Mouse (Mus musculus) liver, postnatal 0 days (tissue): ENCODE measurements around the gene Fcgr4.

Experiments
- CTCF ChIP-seq: sonication (generic); IDR thresholded peaks from 2 replicates; pipeline ENCODE4 v1.5.1; 2016; ENCODE audit warnings: antibody characterized with exemption, low read depth
- EP300 ChIP-seq: IDR thresholded peaks from 2 replicates; pipeline ENCODE4 v1.6.1; 2016; ENCODE audit warnings: antibody characterized with exemption, low read depth, mild to moderate bottlenecking

DNA sequence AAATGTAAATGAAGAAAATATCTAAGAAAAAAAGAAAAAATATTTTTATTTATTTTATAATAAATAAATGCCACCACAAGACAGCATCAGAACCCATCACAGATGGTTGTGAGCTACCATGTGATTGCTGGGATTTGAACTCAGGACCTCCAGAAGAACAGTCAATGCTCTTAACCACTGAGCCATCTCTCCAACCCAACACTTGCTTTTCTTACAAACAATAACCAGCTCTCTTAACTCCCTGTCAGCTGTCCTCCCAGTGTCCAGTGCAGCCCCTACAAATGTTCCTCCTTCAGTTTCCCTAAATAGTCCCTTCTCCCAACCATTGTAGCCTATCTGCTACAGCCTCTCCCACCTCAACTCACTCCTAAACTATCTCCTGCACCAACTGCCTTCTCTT is 18.9 kb upstream of the Fcgr4 start:
- TF ChIP-seq CTCF: no peak
- TF ChIP-seq EP300: no peak
